ENCODE assay signal across 8 mouse cellular contexts in genomic region chr13:24832131-24832810, GRCm38 (mm10). TPM values are rescaled to one million over a fixed set of nuclear protein-coding genes. Genes with fewer than 3 reads are reported as not detected.
DNase-seq lines count a peak whose midpoint lies in the region; ATAC-seq lines count a peak whose summit lies in the region.

No protein-coding gene starts in this region.

- peak overlapping the region; percentile 96 for H3K9ac ChIP-seq in lung, embryonic 15.5 days
- peak overlapping the region; percentile 94 for H3K9ac ChIP-seq in embryonic facial prominence, embryonic 11.5 days (replicated peaks; ENCODE audit: low read length)
- peak overlapping the region; percentile 95 for H3K9ac ChIP-seq in intestine, embryonic 14.5 days (ENCODE audit: low read length)
- peak overlapping the region; percentile 91 for H3K9ac ChIP-seq in neural tube, embryonic 14.5 days (replicated peaks; ENCODE audit: low read depth, low read length)

- peak overlapping the region; percentile 98 for H3K27ac ChIP-seq in lung, embryonic 15.5 days
- H3K27ac ChIP-seq in embryonic facial prominence, embryonic 11.5 days (replicated peaks; ENCODE audit: low read depth, low read length): peak overlapping the region; percentile 87
- H3K27ac ChIP-seq in intestine, embryonic 14.5 days (ENCODE audit: low read depth): peak overlapping the region; percentile 93
- H3K27ac ChIP-seq in neural tube, embryonic 14.5 days (ENCODE audit: low read depth, low read length): peak overlapping the region; percentile 85

- peak overlapping the region; percentile 95 for H3K4me3 ChIP-seq in lung, embryonic 15.5 days
- peak overlapping the region; percentile 93 for H3K4me3 ChIP-seq in embryonic facial prominence, embryonic 11.5 days (ENCODE audit: low read depth, low read length)
- H3K4me3 ChIP-seq in intestine, embryonic 14.5 days (ENCODE audit: low read depth, low read length): peak overlapping the region; percentile 98
- H3K4me3 ChIP-seq in neural tube, embryonic 14.5 days (ENCODE audit: low read depth, low read length): peak overlapping the region; percentile 91

- WGBS in lung, embryonic 15.5 days: under 1% methylated on average over 21 of the region's 21 CpGs
- WGBS in embryonic facial prominence, embryonic 11.5 days: 5% methylated on average over 21 of the region's 21 CpGs
- 2% methylated on average over 21 of the region's 21 CpGs for WGBS in intestine, embryonic 14.5 days
- 5% methylated on average over 20 of the region's 21 CpGs for WGBS in neural tube, embryonic 14.5 days

- no peak for DNase-seq in lung, postnatal 25 days (ENCODE audit: low spot score)
- no peak for DNase-seq in embryonic facial prominence, embryonic 11.5 days (ENCODE audit: low spot score)
- no peak for DNase-seq in intestine, embryonic 14.5 days (ENCODE audit: low spot score)
- no peak for DNase-seq in layer of hippocampus, adult 9-11 months
- no peak for DNase-seq in yolk sac, embryonic 10.5 days (ENCODE audit: low spot score)
- no peak for DNase-seq in thymus, postnatal 10 days (ENCODE audit: low spot score in 2 of 2)

- H3K4me1 ChIP-seq in lung, embryonic 15.5 days: peaks cover 22% of the 10 kb centered on the region
- H3K4me1 ChIP-seq in embryonic facial prominence, embryonic 11.5 days (ENCODE audit: control insufficient read depth, insufficient read depth, low read length): no peaks in the 10 kb centered on the region
- peaks cover 27% of the 10 kb centered on the region for H3K4me1 ChIP-seq in intestine, embryonic 14.5 days (replicated peaks; ENCODE audit: control insufficient read depth, insufficient read depth, low read length)
- peaks cover 19% of the 10 kb centered on the region for H3K4me1 ChIP-seq in neural tube, embryonic 14.5 days (ENCODE audit: control insufficient read depth, insufficient read depth, low read length)

- ATAC-seq in lung, embryonic 15.5 days (ENCODE audit: borderline replicate concordance, extremely low read depth, low FRiP score, low TSS enrichment): no peak
- no peak for ATAC-seq in embryonic facial prominence, embryonic 11.5 days (replicated peaks; ENCODE audit: insufficient number of reproducible peaks, low FRiP score, low TSS enrichment, low read depth)
- ATAC-seq in intestine, embryonic 14.5 days (replicated peaks; ENCODE audit: low FRiP score, low TSS enrichment, low read depth): peak; percentile 30
- peak; percentile 42 for ATAC-seq in neural tube, embryonic 14.5 days (ENCODE audit: low read depth)

- H3K4me2 ChIP-seq in lung, embryonic 15.5 days: peak overlapping the region; percentile 73
- peak overlapping the region; percentile 52 for H3K4me2 ChIP-seq in embryonic facial prominence, embryonic 11.5 days (ENCODE audit: low read depth, low read length)
- H3K4me2 ChIP-seq in intestine, embryonic 14.5 days (ENCODE audit: low read length): peak overlapping the region; percentile 97
- peak overlapping the region; percentile 75 for H3K4me2 ChIP-seq in neural tube, embryonic 14.5 days (ENCODE audit: low read depth, low read length)

- peaks cover 5% of the 10 kb centered on the region; the same call in 1 of the 2 replicates for H3K36me3 ChIP-seq in lung, embryonic 15.5 days
- no peaks in the 10 kb centered on the region; the same call in 1 of the 2 replicates for H3K36me3 ChIP-seq in embryonic facial prominence, embryonic 11.5 days (replicated peaks; ENCODE audit: control insufficient read depth, insufficient read depth, low read depth, low read length)
- peaks cover 3% of the 10 kb centered on the region for H3K36me3 ChIP-seq in intestine, embryonic 14.5 days (ENCODE audit: control insufficient read depth, insufficient read depth, low read length)
- H3K36me3 ChIP-seq in neural tube, embryonic 14.5 days (ENCODE audit: control insufficient read depth, insufficient read depth, low read length): no peaks in the 10 kb centered on the region

- no peaks in the 10 kb centered on the region for H3K9me3 ChIP-seq in lung, embryonic 15.5 days
- no peaks in the 10 kb centered on the region for H3K9me3 ChIP-seq in embryonic facial prominence, embryonic 11.5 days (replicated peaks; ENCODE audit: control insufficient read depth, low read length)
- H3K9me3 ChIP-seq in intestine, embryonic 14.5 days (ENCODE audit: control insufficient read depth, low read length): no peaks in the 10 kb centered on the region
- no peaks in the 10 kb centered on the region for H3K9me3 ChIP-seq in neural tube, embryonic 14.5 days (ENCODE audit: control insufficient read depth, low read length)

- no peaks in the 10 kb centered on the region for H3K27me3 ChIP-seq in lung, embryonic 15.5 days
- H3K27me3 ChIP-seq in embryonic facial prominence, embryonic 11.5 days (ENCODE audit: control insufficient read depth, insufficient read depth, low read length): no peaks in the 10 kb centered on the region
- no peaks in the 10 kb centered on the region for H3K27me3 ChIP-seq in intestine, embryonic 14.5 days (replicated peaks; ENCODE audit: control insufficient read depth, insufficient read depth, low read length)
- H3K27me3 ChIP-seq in neural tube, embryonic 14.5 days (ENCODE audit: control insufficient read depth, insufficient read depth, low read length): peaks cover 2% of the 10 kb centered on the region; the same call in 1 of the 2 replicates

RNA-seq across cellular contexts. Expression of gene Tdp2, which starts 0.8 kb away (rescaled TPM):
- polyA plus RNA-seq in lung, embryonic 15.5 days (2015; fragmentation: Nextera tagmentation; extraction: Ambion mirVana): 57.6 and 58.9 TPM in 2 replicates
- polyA plus RNA-seq in embryonic facial prominence, embryonic 11.5 days (2014; fragmentation: Nextera tagmentation; extraction: Ambion mirVana): 75.9 and 83.7 TPM in 2 replicates
- 58.9 and 61.1 TPM in 2 replicates for polyA plus RNA-seq in intestine, embryonic 14.5 days (2014; fragmentation: Nextera tagmentation; extraction: Ambion mirVana)
- 33.9 and 36.0 TPM in 2 replicates for polyA plus RNA-seq in neural tube, embryonic 14.5 days (2014; fragmentation: Nextera tagmentation; extraction: Ambion mirVana)

RNA-seq across cellular contexts. Expression of gene Acot13, which starts 0.9 kb away (rescaled TPM):
- polyA plus RNA-seq in lung, embryonic 15.5 days (2015; fragmentation: Nextera tagmentation; extraction: Ambion mirVana): 65.4 and 68.6 TPM in 2 replicates
- polyA plus RNA-seq in embryonic facial prominence, embryonic 11.5 days (2014; fragmentation: Nextera tagmentation; extraction: Ambion mirVana): 71.0 and 72.3 TPM in 2 replicates
- polyA plus RNA-seq in intestine, embryonic 14.5 days (2014; fragmentation: Nextera tagmentation; extraction: Ambion mirVana): 103 and 118 TPM in 2 replicates
- 47.8 and 51.2 TPM in 2 replicates for polyA plus RNA-seq in neural tube, embryonic 14.5 days (2014; fragmentation: Nextera tagmentation; extraction: Ambion mirVana)

RNA-seq across cellular contexts. Expression of gene D130043K22Rik, which starts 12.7 kb away (rescaled TPM):
- 0.13 and 0.25 TPM in 2 replicates for polyA plus RNA-seq in lung, embryonic 15.5 days (2015; fragmentation: Nextera tagmentation; extraction: Ambion mirVana)
- 0.22 and 0.34 TPM in 2 replicates for polyA plus RNA-seq in embryonic facial prominence, embryonic 11.5 days (2014; fragmentation: Nextera tagmentation; extraction: Ambion mirVana)
- polyA plus RNA-seq in intestine, embryonic 14.5 days (2014; fragmentation: Nextera tagmentation; extraction: Ambion mirVana): 0.74 and 0.98 TPM in 2 replicates
- polyA plus RNA-seq in neural tube, embryonic 14.5 days (2014; fragmentation: Nextera tagmentation; extraction: Ambion mirVana): 6.1 and 7.0 TPM in 2 replicates

RNA-seq across cellular contexts. Expression of gene BC005537, which starts 30.8 kb away (rescaled TPM):
- 16.8 and 19.0 TPM in 2 replicates for polyA plus RNA-seq in lung, embryonic 15.5 days (2015; fragmentation: Nextera tagmentation; extraction: Ambion mirVana)
- 21.0 and 21.2 TPM in 2 replicates for polyA plus RNA-seq in embryonic facial prominence, embryonic 11.5 days (2014; fragmentation: Nextera tagmentation; extraction: Ambion mirVana)
- polyA plus RNA-seq in intestine, embryonic 14.5 days (2014; fragmentation: Nextera tagmentation; extraction: Ambion mirVana): 25.6 and 27.0 TPM in 2 replicates
- 34.3 and 51.9 TPM in 2 replicates for polyA plus RNA-seq in neural tube, embryonic 14.5 days (2014; fragmentation: Nextera tagmentation; extraction: Ambion mirVana)

Comparison
In these comparisons a context has a peak if more than half of its experiments do, and no peak if none do; other contexts are left out.
1. ATAC-seq: peak in intestine, embryonic 14.5 days (single experiment) and neural tube, embryonic 14.5 days (single experiment); none in lung, embryonic 15.5 days (single experiment) and embryonic facial prominence, embryonic 11.5 days (single experiment).
2. Peak in every context shown above with its lines, with median percentiles within 50 percentile points of each other: H3K27ac ChIP-seq, H3K4me2 ChIP-seq, H3K4me3 ChIP-seq and H3K9ac ChIP-seq.